Mouse (Mus musculus): ENCODE data around the gene Scpep1. TPM values are rescaled to one million over a fixed set of nuclear protein-coding genes. Genes with fewer than 3 reads are reported as not detected.

The Scpep1 gene
- 10 to 100 TPM in 1 of 2 experiments, 1 to 10 TPM in 1; 8.5 to 19.7 TPM for polyA plus RNA-seq (2017; shearing (Covaris generic))

GRCm38 (mm10) chr11:88955217-88955969 is at the start of gene Scpep1:
Gene Scpep1 (minus strand): TSS chr11:88955465.

GRCm38 (mm10) chr11:88998974-88999722 is 43.9 kb upstream of the Scpep1 start, which contains the start of gene Trim25:
Gene Trim25 (plus strand): TSS chr11:88999376.

GRCm38 (mm10) chr11:88970202-88970732 is 15.0 kb upstream of the Scpep1 start, which contains the start of gene Coil:
Gene Coil (plus strand): TSS chr11:88970252.

GRCm38 (mm10) chr11:88966881-88967361 is 11.7 kb upstream of the Scpep1 start, which contains the start of gene Elobl:
Gene Elobl (minus strand): TSS chr11:88966931.

Other genes with a start within 250 kb of the Scpep1 start
- gene Msi2, start 237.0 kb downstream of the Scpep1 start, polyA plus RNA-seq (2017; shearing (Covaris generic)), result 10 to 100 TPM; 12.5 to 16.5 TPM
- 1 to 10 TPM; 2.7 to 2.8 TPM for gene Akap1, start 90.9 kb downstream of the Scpep1 start, polyA plus RNA-seq (2017; shearing (Covaris generic))
- not detected for gene Elobl, start 11.5 kb upstream of the Scpep1 start, polyA plus RNA-seq (2017; shearing (Covaris generic))
- 10 to 100 TPM; 13.4 to 13.8 TPM for gene Coil, start 14.8 kb upstream of the Scpep1 start, polyA plus RNA-seq (2017; shearing (Covaris generic))
- 10 to 100 TPM; 29.7 to 32.5 TPM for gene Trim25, start 43.9 kb upstream of the Scpep1 start, polyA plus RNA-seq (2017; shearing (Covaris generic))
- gene Dgke, start 111.4 kb upstream of the Scpep1 start, polyA plus RNA-seq (2017; shearing (Covaris generic)), result 10 to 100 TPM; 10.0 to 12.2 TPM
- gene Gm525, start 118.4 kb upstream of the Scpep1 start, polyA plus RNA-seq (2017; shearing (Covaris generic)), result 1 to 10 TPM in 1 of 2 experiments, under 1 TPM in 1; 0.31 to 1.8 TPM